Mouse (Mus musculus): ENCODE measurements at regions not wholly inside any gene's neighbourhood (a gene's known extent, or its start where the extent isn't known, plus 50 kb on each side); places are given as distances from the start of the nearest gene placed in this dataset.

DNA sequence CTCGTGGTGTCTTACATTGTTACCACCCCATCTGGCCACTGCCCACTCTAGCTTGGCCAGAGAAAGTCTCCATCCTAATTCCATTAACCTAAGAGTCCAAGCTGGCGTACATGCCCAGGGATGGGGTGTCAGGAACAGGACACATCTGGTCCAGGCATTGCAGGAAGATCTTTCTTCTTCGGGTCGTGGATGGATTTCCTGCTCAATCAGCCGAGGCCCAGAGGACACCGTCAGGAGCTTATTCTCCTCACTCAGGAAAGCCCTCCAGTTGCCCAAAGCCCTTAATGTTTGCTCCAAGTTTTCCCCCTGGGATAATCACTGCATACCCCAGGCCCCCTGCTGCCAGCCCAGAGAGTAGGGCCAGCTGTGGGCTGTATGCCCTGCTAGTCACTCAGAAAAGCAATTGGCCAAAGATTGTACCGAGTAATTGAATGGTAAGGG, 172.2 kb upstream of the Zfp703 start:
- H3K27ac ChIP-seq: no peak overlapping the region
- no peak for DNase-seq (ENCODE audit: extremely low spot score in 1 of 2, low spot score in 2 of 2)
- intact Hi-C loops (cut with DNase I): loop anchor here (1.0 kb wide), 1 partner anchor 54 kb away; no protein-coding TSS in a partner anchor
- no peak for TF ChIP-seq CTCF (IDR thresholded peaks at IDR 0.05)
- H3K4me3 ChIP-seq: no peak overlapping the region

DNA sequence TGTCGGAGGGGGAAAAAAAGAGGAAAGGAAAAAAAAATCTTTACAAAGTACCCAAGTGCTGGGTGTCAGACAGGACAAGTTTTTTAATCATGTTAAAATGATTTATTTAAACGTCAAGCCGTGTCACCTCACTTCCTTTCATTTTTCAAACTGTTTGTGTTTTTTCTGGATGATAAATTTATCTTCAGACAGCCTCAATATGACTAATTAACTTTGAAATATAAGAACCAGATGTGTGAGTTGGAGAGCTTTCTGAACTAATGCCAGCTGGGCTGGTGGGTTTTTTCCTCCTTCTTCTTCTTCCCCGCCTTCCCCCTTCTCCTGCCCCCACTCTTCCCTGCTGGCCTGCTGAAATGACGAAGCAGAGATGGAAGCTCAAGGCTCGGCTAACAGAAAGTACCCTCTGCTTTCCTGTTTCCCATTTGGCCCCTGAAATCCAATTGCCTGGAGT, 171.7 kb upstream of the Zfp703 start:
- no peak overlapping the region for H3K27ac ChIP-seq
- DNase-seq (ENCODE audit: extremely low spot score in 1 of 2, low spot score in 2 of 2): no peak
- TF ChIP-seq CTCF (IDR thresholded peaks at IDR 0.05): no peak
- intact Hi-C loops (cut with DNase I): no loop called here
- H3K4me3 ChIP-seq: no peak overlapping the region

DNA sequence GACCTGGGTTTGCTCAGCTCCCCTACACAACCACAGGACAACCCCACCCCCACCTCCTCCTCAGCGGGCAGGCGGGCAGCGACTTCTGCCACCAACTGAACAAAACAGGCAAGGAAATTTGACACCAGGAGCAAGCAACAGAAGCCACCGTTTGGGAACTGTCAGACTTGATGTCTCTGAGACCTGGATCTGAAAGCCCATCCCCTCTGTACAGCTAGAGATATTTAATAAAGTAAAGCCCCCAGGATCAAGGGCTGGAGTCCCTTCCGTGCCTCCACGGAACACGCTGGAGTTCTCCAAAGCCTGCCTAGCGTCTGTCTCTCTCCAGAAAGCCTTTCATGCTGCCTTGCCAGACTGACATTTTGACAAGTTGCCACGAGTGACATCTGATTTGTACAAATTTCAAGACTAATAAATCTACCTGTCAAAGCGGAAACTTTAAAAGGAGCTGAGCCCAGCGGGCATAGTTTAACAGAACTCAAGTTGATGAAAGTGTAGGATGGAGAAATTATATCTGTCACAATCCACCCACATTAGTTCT, 168.9 kb upstream of the Zfp703 start:
- Histone ChIP-seq H3K27ac (no peak overlapping the region), H3K4me3 (no peak overlapping the region)
- no peak for TF ChIP-seq CTCF (IDR thresholded peaks at IDR 0.05)
- intact Hi-C loops (cut with DNase I): no loop called here
- no peak for DNase-seq (ENCODE audit: extremely low spot score in 1 of 2, low spot score in 2 of 2)

DNA sequence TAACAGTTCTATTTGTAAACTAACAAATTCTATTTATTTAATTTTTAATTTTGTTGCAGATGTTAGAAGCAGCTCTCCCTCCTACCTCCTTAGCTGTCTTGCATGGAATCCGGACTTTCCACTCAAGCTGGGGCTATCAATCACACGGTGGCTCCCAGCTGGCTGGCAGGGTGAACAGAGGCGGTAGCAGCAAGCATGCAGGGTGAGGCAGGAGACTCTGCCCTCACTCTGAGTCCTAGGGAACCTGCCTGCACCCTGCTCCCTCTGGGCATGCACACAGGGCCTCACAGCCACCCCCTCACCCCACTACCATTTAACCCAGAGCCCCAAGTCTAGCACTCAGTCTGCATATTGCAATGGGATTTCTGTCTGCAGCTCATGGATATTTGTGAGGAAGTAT, 168.4 kb upstream of the Zfp703 start:
- TF ChIP-seq CTCF (IDR thresholded peaks at IDR 0.05): no peak
- DNase-seq (ENCODE audit: extremely low spot score in 1 of 2, low spot score in 2 of 2): no peak
- Histone ChIP-seq H3K27ac (no peak overlapping the region), H3K4me3 (no peak overlapping the region)
- intact Hi-C loops (cut with DNase I): no loop called here

DNA sequence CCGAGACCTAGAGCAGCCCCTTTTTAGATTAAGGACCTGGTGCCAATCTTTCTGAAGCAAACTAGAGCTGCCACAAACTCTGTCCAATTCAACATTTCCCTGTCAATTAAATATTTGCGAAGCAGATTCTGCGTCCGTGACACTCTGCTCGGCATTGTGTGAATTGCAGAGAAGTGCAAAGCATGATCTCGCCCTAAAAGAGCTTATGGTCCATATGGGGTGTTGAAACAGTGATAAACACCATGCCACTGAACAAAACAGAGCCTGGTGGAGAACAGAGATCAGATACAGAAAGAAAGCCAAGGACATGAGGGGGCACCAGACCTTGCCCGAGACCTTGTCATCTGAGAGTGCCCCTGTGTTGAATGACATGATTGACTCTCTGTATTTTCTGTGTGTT, 167.2 kb upstream of the Zfp703 start:
- Histone ChIP-seq H3K4me3 (no peak overlapping the region), H3K27ac (no peak overlapping the region)
- intact Hi-C loops (cut with DNase I): no loop called here
- no peak for DNase-seq (ENCODE audit: extremely low spot score in 1 of 2, low spot score in 2 of 2)
- no peak for TF ChIP-seq CTCF (IDR thresholded peaks at IDR 0.05)

DNA sequence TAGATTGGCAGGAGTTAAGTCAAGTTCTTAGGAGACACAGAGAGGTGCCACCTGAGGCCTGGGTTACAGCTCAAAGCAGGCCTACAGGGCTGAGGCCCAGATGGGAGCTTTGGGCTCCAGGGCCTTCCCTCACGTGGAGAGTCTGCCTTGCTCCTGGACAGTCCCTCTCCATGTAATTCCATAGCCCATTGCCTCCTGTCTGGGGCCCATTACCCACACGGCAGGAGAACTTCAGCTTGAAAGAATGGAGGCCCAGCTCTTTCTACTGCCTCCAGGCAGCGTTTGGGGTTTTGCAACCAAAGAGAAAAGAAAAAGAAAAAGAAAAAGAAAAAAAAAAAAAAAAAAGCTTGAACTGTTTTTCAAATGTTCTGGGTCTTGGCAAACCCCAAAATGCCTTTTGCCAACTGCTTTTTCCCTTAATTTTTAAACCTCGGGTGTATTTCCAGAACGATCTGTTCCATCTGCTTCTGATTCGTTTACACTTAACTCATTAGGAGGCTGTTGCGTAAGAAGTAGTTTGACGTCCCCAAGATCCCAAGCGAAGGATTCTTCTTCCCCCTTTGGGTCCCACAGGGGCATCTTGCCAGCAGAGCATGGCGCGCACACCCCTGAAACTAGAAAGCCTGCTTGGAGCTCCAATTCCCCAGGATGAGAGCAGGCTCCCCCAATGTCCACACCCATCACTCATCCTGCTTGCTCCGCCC, 165.4 kb upstream of the Zfp703 start:
- intact Hi-C loops (cut with DNase I): no loop called here
- Histone ChIP-seq H3K4me3 (no peak overlapping the region), H3K27ac (peak overlapping the region; percentile 58; the same call in 1 of the 2 replicates)
- TF ChIP-seq CTCF (IDR thresholded peaks at IDR 0.05): no peak
- no peak for DNase-seq (ENCODE audit: extremely low spot score in 1 of 2, low spot score in 2 of 2)

DNA sequence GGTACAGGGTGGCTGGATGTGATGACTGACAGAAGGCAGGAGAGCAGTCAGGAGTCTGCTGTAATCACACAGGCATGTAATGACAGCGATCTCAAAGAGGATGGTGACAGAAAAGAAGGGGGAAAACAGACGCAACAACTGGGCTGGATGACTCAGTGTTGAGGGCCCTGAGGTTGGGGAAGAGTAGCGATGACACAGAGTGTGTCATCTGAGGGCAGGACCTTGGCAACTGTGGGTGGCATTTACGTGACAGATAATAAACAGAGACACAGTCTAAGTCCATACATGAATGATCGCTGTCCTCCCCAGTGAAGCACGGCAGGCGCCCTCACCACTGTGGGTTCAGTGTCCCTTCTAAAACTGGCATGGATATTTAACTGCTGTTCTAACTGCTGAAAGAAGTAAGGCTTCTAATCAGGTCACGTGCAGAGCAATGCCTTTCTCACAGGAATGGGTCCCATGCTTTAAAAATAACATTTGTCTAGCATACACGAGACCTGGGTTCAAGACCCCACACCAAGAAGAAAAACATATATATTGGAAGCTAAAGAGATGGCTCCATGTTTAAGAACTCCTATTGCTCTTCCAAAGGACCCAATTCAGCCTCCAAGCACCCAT, 163.8 kb upstream of the Zfp703 start:
- Histone ChIP-seq H3K4me3 (no peak overlapping the region), H3K27ac (no peak overlapping the region)
- intact Hi-C loops (cut with DNase I): no loop called here
- TF ChIP-seq CTCF (IDR thresholded peaks at IDR 0.05): no peak
- DNase-seq (ENCODE audit: extremely low spot score in 1 of 2, low spot score in 2 of 2): no peak

DNA sequence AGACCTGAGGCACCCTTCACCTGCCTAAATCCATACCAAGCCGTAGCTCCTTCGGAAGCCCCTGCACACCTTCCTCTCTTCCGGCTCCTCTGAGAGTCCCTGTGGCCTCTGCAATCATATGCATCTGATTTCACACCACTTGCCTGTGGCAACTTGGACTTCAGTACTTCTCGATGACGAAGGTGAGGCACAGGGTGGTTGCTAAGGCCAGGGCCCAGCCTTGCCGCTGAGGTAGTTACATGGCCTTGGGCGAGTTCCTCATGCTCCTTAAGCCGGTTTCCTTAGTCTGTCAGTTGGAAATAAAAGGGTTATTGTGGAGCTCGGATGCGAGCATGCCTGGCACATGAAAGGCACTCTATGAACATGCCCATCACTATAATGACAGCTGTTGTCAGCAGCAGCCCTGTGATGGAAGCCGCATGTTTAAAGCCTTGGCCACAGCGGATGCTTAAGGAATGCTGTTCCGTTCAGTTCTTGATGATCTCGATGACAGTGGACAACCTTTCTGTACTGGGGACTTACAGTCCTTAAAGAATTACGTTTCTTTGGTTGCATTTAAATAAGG, 162.0 kb upstream of the Zfp703 start:
- DNase-seq (ENCODE audit: extremely low spot score in 1 of 2, low spot score in 2 of 2): no peak
- no peak overlapping the region for H3K4me3 ChIP-seq
- intact Hi-C loops (cut with DNase I): no loop called here
- TF ChIP-seq CTCF (IDR thresholded peaks at IDR 0.05): no peak
- peak overlapping the region; percentile 26; the same call in 1 of the 2 replicates for H3K27ac ChIP-seq

DNA sequence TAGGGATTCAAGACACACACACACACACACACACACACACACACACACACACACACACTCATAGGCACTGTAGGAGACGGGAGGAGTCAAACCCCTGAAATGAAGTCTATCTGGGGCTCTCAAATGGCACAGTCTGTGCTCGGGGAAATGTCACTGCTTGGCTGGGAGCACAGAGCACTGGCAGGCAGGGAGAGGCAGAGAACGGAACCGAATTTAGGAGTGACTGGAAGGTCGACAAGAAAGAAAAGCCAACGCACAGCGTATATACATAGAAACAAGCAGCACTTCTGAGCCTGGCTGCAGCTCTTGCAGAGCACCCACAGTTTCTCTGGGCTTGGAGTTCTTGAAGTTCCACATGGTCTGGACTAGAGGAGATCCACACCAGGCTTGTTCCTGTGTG, 160.1 kb upstream of the Zfp703 start:
- DNase-seq (ENCODE audit: extremely low spot score in 1 of 2, low spot score in 2 of 2): peak in 1 of 2 experiments; percentile 50
- no peak overlapping the region for H3K4me3 ChIP-seq
- intact Hi-C loops (cut with DNase I): loop anchor here (1.0 to 2.0 kb wide), 2 partner anchors 56 to 160 kb away; partner anchors contain the start of gene Zfp703
- TF ChIP-seq CTCF (IDR thresholded peaks at IDR 0.05): no peak
- H3K27ac ChIP-seq: no peak overlapping the region; the same call in 1 of the 2 replicates

DNA sequence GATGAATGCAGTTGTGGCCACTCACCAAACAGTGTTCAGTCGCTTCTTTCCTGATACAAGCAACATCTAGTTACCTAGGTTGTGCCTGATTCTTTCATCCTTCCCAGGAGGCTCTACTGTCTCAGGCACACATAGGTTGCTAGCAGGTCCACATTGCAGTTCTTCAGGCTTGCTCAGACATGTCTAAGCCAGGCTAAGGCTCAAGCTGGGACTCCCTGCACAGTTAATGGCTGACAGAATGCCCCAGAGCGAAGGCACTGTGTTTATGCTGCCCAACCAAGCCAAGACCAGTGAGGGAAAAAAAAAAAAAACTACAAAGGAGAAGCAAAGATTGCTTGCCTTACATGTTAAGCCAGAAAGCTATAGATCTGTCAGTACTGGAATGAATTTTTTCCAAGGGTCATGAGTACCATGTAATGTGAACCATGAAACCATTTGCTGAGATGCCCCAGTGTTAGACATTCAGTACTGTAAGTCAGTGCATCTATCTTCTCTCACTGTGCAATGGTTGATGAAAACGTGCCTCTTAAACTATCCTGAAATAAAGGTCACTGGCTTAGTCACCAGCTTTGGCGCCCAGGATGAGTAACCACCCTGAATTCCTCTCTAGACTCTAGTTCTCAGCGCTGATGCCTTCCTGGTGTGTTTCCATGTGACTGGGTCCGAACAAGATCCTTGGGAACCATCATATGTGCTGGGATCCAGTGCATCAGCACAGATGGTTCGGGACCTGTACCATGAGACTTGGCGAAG, 152.8 kb upstream of the Zfp703 start:
- DNase-seq (ENCODE audit: extremely low spot score in 1 of 2, low spot score in 2 of 2): no peak
- Histone ChIP-seq H3K4me3 (no peak overlapping the region), H3K27ac (no peak overlapping the region)
- TF ChIP-seq CTCF (IDR thresholded peaks at IDR 0.05): no peak
- intact Hi-C loops (cut with DNase I): no loop called here

DNA sequence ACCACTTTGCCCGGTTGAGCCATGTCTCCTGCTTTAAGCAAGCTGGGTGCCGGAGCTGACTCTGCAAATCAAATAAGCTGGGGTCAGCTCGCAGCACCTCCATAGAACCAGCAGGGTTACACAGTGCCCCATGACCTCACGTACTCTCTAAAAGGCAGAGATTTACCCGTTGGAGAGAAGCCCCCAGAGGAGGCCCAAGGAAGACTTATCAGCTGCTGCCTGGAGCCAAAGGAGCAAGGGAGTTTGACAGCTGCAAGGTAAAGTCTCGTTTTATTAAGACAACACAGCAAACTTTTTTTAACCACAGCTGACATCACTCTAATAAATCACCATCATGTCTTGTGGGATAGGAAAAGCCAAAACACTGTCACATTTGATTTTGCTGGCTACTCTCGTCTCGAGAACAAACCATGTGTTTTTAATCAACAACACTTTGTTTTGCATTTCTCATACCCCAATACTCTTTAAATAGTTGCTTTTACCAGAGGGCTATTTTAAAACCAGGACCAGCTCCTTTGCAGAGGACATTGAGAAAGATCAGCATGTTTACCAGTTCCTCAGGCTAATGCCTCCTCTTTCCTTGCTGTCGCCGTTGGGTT, 148.7 kb upstream of the Zfp703 start:
- no peak for DNase-seq (ENCODE audit: extremely low spot score in 1 of 2, low spot score in 2 of 2)
- intact Hi-C loops (cut with DNase I): no loop called here
- H3K4me3 ChIP-seq: no peak overlapping the region
- TF ChIP-seq CTCF (IDR thresholded peaks at IDR 0.05): no peak
- no peak overlapping the region for H3K27ac ChIP-seq

All from left cerebral cortex, adult 2 months (tissue).